Mouse (Mus musculus): ENCODE results near the gene Ttc12.

Gene Ttc12

GRCm38 (mm10) chr9:49485892-49486311, at the start of gene Ttc12:
Gene Ttc12, minus strand, starts transcription at chr9:49486225.
- peak; percentile 89 for DNase-seq

DNA sequence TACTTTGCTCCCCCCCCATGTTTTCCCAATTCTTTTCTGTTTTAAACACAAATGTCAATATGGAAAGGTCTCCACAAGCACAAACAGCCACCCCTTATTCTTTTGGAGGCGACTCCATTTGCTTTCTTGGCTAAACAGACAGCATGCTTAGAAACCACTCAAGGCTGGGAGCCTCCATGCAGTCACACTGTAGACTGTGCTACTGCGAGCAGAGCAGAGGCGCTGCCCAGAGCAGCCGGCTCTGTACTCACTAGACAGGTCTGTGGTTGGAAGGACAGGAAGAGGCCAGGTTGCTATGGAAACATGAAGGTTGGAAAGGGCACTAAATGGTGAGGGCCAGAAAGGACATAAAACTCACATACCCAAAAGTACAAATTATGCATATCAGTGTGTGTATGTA, 48.9 kb upstream of the Ttc12 start:
- DNase-seq, result peak; percentile 51

- DNase-seq, result peak; percentile 34
Measured at GRCm38 (mm10) chr9:49533912-49534491, 48.0 kb upstream of the Ttc12 start.

DNA sequence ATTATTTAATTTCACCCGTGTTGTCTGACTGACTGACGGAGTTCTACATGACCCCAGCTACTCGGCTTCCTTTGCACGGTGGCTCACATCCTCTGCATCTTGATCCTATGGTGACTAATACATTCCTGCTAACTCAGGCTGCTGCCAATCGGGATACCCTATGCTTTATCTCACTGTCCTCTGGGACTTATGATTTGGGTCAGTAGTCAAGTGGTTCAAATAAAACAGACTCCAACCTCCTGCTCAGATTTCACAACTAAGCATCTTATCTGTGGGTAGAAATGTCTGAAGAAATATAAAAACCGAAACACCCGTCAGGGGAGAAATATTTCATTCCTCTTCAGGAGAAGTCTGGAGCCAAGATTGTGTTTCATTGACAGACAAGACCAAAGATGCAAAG, 47.4 kb upstream of the Ttc12 start:
- DNase-seq, result no peak

DNA sequence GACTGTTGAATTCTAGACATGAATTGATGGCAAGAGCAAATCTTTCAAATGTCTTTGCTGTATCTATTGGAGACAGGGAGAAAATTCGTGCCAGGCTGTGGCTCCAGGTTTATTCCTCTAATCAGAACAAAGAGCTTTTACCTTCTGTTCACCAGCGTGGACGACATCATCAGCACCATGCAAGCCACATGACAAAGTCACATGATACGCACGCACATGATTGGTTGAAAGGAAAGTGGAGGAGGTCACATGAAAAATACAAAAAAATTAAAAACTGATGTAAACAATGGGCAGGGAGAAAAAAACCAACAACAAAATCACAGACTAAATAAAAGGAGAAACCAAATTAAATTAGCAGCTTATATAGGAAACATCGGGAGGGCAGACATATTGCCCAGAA, 45.8 kb upstream of the Ttc12 start:
- no peak for DNase-seq

- DNase-seq, result no peak
Measured at GRCm38 (mm10) chr9:49531257-49531656, 45.2 kb upstream of the Ttc12 start.

GRCm38 (mm10) chr9:49530739-49531138, 44.7 kb upstream of the Ttc12 start:
- DNase-seq, result no peak

GRCm38 (mm10) chr9:49529366-49529959, 43.4 kb upstream of the Ttc12 start:
- no peak for DNase-seq

- peak; percentile 67 for DNase-seq
Measured at GRCm38 (mm10) chr9:49528943-49529342, 42.9 kb upstream of the Ttc12 start.

- no peak for DNase-seq
Measured at GRCm38 (mm10) chr9:49528026-49528425, 42.0 kb upstream of the Ttc12 start.

GRCm38 (mm10) chr9:49527340-49527739, 41.3 kb upstream of the Ttc12 start:
- no peak for DNase-seq

GRCm38 (mm10) chr9:49524721-49525120, 38.7 kb upstream of the Ttc12 start:
- DNase-seq, result no peak

DNA sequence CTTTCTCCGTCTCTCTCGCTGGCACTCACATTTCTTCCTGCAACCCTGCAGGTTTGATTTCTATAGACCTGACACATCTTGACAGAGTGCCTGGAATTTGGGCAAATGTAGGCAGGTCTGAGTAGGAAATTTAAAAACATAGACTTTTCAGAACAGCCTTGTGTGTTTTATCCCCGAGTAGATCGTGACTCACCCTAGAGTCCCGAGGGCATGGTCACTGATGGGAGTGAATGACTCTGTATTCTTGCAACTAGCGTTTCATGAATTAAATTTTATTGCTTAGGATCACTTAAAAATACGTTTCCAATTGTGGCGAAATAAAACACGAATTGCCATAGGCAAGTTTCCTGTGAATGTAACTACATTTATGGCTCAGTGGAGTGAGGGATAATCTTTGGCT, 37.9 kb upstream of the Ttc12 start:
- no peak for DNase-seq

DNA sequence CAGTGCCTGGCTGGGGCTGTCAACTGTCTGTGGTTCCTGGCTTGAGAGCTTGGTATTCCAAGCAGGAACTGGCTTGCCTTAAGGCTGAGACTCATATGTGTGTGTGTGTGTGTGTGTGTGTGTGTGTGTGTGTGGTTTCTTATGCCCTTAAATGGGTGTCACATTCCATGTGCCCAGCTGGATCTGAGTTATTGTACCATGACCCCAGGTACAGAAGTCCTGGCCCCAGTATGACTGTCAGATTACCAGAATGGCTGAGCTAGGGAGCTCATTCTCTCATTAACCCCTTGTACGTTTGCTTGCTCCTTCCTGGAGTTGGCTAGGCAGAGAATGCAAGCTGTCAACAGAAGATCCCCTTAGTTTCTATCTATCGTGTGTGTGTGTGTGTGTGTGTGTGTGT, 28.3 kb upstream of the Ttc12 start:
- DNase-seq, result no peak

- no peak for DNase-seq
Measured at GRCm38 (mm10) chr9:49510666-49511065, 24.6 kb upstream of the Ttc12 start.

DNA sequence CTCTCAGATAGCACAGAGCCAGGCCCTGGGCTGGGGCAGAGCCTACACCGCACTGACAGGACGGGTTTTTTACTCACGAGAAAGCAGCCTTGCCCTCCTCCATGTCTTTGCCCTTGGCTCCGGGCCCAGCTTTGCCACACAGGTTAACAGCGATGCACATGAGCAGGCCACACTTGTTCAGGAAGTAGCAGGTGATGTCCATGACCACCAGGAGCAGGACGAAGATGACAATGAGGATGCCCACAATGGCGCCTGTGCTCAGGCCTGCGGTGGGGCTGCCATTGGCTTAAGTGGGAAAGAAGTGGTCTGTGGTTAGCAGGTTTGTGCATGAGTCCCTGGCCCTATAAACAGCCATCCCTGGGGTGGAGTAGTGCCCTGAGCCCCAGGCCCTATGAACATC, 23.6 kb upstream of the Ttc12 start:
- no peak for DNase-seq

DNA sequence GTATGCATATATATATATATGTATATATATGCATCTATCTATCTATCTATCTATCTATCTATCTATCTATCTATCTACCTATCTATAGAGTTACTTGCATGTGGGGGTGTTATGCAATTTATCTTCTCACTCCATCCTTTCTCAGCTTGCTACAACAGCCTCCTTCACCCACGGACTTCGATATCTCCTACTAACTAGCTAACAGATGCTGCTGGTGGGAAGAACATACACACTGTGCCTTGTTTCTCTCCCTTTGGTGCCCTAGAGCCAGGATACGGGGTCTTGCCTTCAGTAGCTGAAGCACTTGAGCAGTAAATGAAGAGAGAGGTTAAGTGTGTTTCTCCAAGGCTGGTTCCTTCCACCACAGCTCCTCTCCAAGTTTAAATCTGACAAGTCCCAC, 23.1 kb upstream of the Ttc12 start:
- no peak for DNase-seq

DNA sequence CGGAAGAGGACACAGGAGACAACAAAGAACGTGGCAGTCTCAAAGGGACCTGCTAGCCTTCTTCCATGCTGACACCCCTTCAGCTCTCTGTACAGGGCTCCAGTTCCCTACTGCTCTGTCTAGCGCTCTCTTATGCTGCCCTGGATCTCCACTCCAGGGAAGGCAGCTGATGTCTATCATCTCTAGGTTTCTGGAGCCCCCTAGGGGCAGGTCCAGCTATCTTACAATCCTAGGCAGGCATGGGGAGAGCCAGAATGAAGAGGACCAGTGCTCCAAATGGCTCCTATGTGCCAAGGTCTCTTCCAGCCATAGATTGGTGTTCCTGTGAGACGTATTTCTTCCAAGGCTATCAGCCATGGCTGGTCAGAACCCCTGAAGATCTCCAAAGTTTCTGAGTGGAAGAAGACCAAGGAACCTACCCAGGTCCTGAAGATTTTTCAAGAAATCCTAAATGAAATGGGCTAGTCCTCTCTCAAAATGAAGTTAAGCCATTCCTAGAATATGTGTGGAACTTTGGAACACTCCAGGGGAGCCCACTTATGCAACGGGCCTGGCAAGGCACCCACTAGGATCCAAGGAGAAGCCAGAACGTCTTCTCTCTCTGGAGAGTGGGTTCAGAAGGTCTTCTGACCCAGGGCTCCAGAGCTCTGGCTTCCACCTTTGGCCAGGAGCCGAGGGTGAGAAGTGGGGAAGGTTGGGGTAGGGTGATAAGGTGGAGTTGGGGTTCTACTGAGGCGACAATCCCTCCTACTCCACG, 22.0 kb upstream of the Ttc12 start:
- DNase-seq, result no peak

GRCm38 (mm10) chr9:49504658-49505057, 18.6 kb upstream of the Ttc12 start:
- no peak for DNase-seq

DNA sequence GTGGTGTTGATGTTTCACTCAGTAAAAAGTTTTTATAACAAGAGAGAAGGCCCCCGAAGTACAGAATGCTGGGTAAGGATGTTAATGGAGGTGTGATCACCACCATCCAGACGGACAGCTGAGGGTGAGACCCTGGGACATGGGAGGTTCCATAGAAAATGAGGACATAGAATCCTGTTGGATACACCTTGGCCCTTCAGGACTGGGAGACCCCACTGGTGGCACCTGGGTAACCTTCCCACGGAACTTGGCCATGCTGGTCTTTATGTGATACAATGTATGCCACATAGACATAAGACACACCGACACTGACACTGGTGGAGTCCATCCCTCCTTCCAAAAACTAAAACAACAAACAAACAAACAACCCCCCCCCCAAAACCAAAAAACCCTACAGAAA, 16.2 kb upstream of the Ttc12 start:
- no peak for DNase-seq

DNA sequence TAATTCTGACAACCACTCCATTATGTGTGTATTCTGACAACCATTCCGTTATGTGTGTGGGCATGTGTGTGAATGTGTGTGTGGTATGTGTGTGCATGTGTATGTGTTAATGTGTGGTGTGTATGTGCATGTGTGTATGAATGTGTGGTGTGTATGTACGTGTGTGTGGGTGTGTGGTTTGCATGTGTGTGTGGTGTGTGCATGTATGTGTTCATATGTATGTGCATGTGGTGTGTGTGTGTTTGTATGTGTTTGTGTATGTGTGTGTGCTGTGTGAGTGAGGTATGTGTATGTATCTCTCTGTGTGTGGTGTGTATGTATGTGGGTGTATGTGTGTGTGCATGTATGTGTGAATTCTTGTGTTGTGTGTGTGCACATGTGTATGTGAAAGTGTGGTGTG, 13.9 kb upstream of the Ttc12 start:
- DNase-seq, result no peak

DNA sequence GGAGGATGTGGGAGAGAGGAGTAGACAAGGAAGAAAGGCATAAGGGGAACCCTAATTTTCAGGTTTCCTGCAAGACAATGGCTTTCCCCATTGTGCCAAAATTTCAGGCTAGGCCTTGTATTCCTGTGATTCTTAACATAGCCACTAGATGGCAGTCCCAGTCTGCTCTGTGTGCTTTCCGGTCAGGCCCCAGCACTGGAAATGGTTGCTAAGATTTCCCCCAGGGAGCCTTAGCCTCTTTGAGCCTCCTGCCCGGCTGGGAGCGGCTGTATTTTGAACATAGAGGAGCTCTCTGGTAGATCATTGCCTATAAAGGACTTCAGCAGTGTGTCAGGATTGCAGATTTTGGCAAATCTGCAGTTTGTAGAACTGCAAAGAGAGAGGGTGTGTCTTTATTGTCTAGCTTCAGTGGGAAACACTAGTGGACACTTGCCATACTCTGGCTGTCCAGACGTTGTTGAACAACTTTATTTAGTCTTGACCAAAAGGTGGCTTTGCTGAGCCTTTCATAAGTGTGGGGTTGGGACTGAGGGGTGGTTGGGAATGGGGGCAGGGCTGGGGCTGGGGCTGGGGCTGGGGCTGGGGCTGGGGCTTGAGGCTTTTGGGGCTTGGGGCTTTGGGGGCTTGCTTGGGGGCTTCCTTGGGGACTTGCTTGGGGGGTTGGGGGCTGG, 8.1 kb upstream of the Ttc12 start:
- DNase-seq, result peak; percentile 90

GRCm38 (mm10) chr9:49490609-49491008, 4.6 kb upstream of the Ttc12 start:
- no peak for DNase-seq
